Mouse (Mus musculus): ENCODE measurements at regions not wholly inside any gene's neighbourhood (a gene's known extent, or its start where the extent isn't known, plus 50 kb on each side); places are given as distances from the start of the nearest gene placed in this dataset.

- CTCF ChIA-PET: no interaction called here
These were observed 162.1 kb downstream of the Ice1 start for GRCm38 (mm10) chr13:70475366-70475765.

GRCm38 (mm10) chr13:70499302-70499701 lies 138.1 kb downstream of the Ice1 start:
- CTCF ChIA-PET: no interaction called here
